Comparison of ENCODE assay signal across 8 mouse cellular contexts in genomic region chr1:132138576-132139415, GRCm38 (mm10). TPM values are rescaled to one million over a fixed set of nuclear protein-coding genes. Genes with fewer than 3 reads are reported as not detected.
DNase-seq lines count a peak whose midpoint lies in the region; ATAC-seq and TF ChIP-seq lines count a peak whose summit lies in the region.

No protein-coding gene starts in this region.

- peaks cover 43% of the 10 kb centered on the region for H3K4me1 ChIP-seq in kidney, embryonic 15.5 days
- H3K4me1 ChIP-seq in cortical plate, adult 2 months (ENCODE audit: control insufficient read depth, insufficient read depth, low read length): peaks cover 5% of the 10 kb centered on the region
- H3K4me1 ChIP-seq in intestine, postnatal 0 days (replicated peaks; ENCODE audit: control insufficient read depth, insufficient read depth, low read length): peaks cover 3% of the 10 kb centered on the region; the same call in 1 of the 2 replicates
- no peaks in the 10 kb centered on the region for H3K4me1 ChIP-seq in neural tube, embryonic 11.5 days (ENCODE audit: control insufficient read depth, insufficient read depth, low read length)

- DNase-seq in kidney, postnatal 14 days: no peak
- DNase-seq in neural tube, embryonic 11.5 days (ENCODE audit: low spot score): no peak
- no peak for DNase-seq in thymus, postnatal 0 days (ENCODE audit: low spot score)
- no peak for DNase-seq in testis, postnatal 14 days (ENCODE audit: low spot score)
- DNase-seq in urinary bladder, postnatal 4 days (ENCODE audit: low spot score in 2 of 2): no peak

- H3K9ac ChIP-seq in kidney, embryonic 15.5 days: peak overlapping the region; percentile 56
- peak overlapping the region; percentile 87 for H3K9ac ChIP-seq in intestine, postnatal 0 days (ENCODE audit: low read depth, low read length)
- peak overlapping the region; percentile 52 for H3K9ac ChIP-seq in neural tube, embryonic 11.5 days (ENCODE audit: low read length)

- 3% methylated on average over 35 of the region's 35 CpGs for WGBS in kidney, embryonic 15.5 days
- 4% methylated on average over 35 of the region's 35 CpGs for WGBS in intestine, postnatal 0 days
- 5% methylated on average over 35 of the region's 35 CpGs for WGBS in neural tube, embryonic 11.5 days

- H3K4me2 ChIP-seq in kidney, embryonic 15.5 days: peak overlapping the region; percentile 88
- peak overlapping the region; percentile 90 for H3K4me2 ChIP-seq in intestine, postnatal 0 days (replicated peaks; ENCODE audit: low read depth)
- peak overlapping the region; percentile 98 for H3K4me2 ChIP-seq in neural tube, embryonic 11.5 days (ENCODE audit: low read depth)

- TF ChIP-seq CTCF in cortical plate, adult 2 months (IDR thresholded peaks at IDR 0.05; ENCODE audit: extremely low read depth, insufficient read depth, low read length): no peak
- TF ChIP-seq CTCF in intestine, postnatal 0 days (IDR thresholded peaks at IDR 0.05; ENCODE audit: low read depth): no peak

- no peak for ATAC-seq in kidney, embryonic 15.5 days (replicated peaks; ENCODE audit: low FRiP score)
- ATAC-seq in intestine, postnatal 0 days: peak; percentile 48
- ATAC-seq in neural tube, embryonic 11.5 days (ENCODE audit: insufficient read depth, low FRiP score, low TSS enrichment): no peak

- peaks cover 16% of the 10 kb centered on the region; the same call in 1 of the 2 replicates for H3K27me3 ChIP-seq in kidney, embryonic 15.5 days
- no peaks in the 10 kb centered on the region for H3K27me3 ChIP-seq in intestine, postnatal 0 days (replicated peaks; ENCODE audit: control insufficient read depth, insufficient read depth, low read length)
- peaks cover 16% of the 10 kb centered on the region for H3K27me3 ChIP-seq in neural tube, embryonic 11.5 days (ENCODE audit: control insufficient read depth, insufficient read depth, low read length)

- no peak for TF ChIP-seq POLR2A in cortical plate, adult 2 months (IDR thresholded peaks at IDR 0.05; ENCODE audit: extremely low read depth, insufficient read depth, low read length)

- H3K27ac ChIP-seq in kidney, embryonic 15.5 days: 0 out of 2 replicates have a peak overlapping the region, but pooled peaks have one; percentile 61
- H3K27ac ChIP-seq in cortical plate, adult 2 months (ENCODE audit: insufficient read depth, low read length): no peak overlapping the region; the same call in 1 of the 2 replicates
- H3K27ac ChIP-seq in intestine, postnatal 0 days (ENCODE audit: low read depth, low read length): peak overlapping the region; percentile 96
- no peak overlapping the region for H3K27ac ChIP-seq in neural tube, embryonic 11.5 days (ENCODE audit: low read depth, low read length)

- no peaks in the 10 kb centered on the region for H3K36me3 ChIP-seq in kidney, embryonic 15.5 days
- H3K36me3 ChIP-seq in intestine, postnatal 0 days (ENCODE audit: control insufficient read depth, insufficient read depth): no peaks in the 10 kb centered on the region
- H3K36me3 ChIP-seq in neural tube, embryonic 11.5 days (ENCODE audit: control insufficient read depth, insufficient read depth, low read length): no peaks in the 10 kb centered on the region

- H3K4me3 ChIP-seq in kidney, embryonic 15.5 days (replicated peaks): peak overlapping the region; percentile 61
- peak overlapping the region; percentile 45 for H3K4me3 ChIP-seq in cortical plate, adult 2 months (ENCODE audit: insufficient read depth, low read length)
- peak overlapping the region; percentile 66 for H3K4me3 ChIP-seq in intestine, postnatal 0 days (ENCODE audit: low read depth, low read length)
- H3K4me3 ChIP-seq in neural tube, embryonic 11.5 days (ENCODE audit: low read depth, low read length): peak overlapping the region; percentile 53

- no peaks in the 10 kb centered on the region for H3K9me3 ChIP-seq in kidney, embryonic 15.5 days (replicated peaks)
- H3K9me3 ChIP-seq in intestine, postnatal 0 days (ENCODE audit: control insufficient read depth): no peaks in the 10 kb centered on the region
- no peaks in the 10 kb centered on the region for H3K9me3 ChIP-seq in neural tube, embryonic 11.5 days (ENCODE audit: control insufficient read depth, low read length)

RNA-seq across cellular contexts. Expression of gene Cdk18, which starts 0.7 kb away (rescaled TPM):
- 7.6 and 8.1 TPM in 2 replicates for polyA plus RNA-seq in kidney, embryonic 15.5 days (2015; fragmentation: Nextera tagmentation; extraction: Ambion mirVana)
- polyA plus RNA-seq in cortical plate, adult 2 months (2012; rRNA removed): 24.9 and 30.0 TPM in 2 replicates
- polyA plus RNA-seq in intestine, postnatal 0 days (2015; fragmentation: Nextera tagmentation; extraction: Ambion mirVana): 33.7 and 39.3 TPM in 2 replicates
- 1.9 TPM in 2 replicates for polyA plus RNA-seq in neural tube, embryonic 11.5 days (2014; fragmentation: Nextera tagmentation; extraction: Ambion mirVana)
- polyA plus RNA-seq in thymus, postnatal 0 days (2015; fragmentation: Nextera tagmentation; extraction: Ambion mirVana): 1.7 and 1.9 TPM in 2 replicates

RNA-seq across cellular contexts. Expression of gene Lemd1, which starts 52.4 kb away (rescaled TPM):
- polyA plus RNA-seq in kidney, embryonic 15.5 days (2015; fragmentation: Nextera tagmentation; extraction: Ambion mirVana): 0.31 and 0.51 TPM in 2 replicates
- 7.5 and 10.7 TPM in 2 replicates for polyA plus RNA-seq in cortical plate, adult 2 months (2012; rRNA removed)
- 0.08 TPM in 1 of 2 replicates, not detected in the other for polyA plus RNA-seq in intestine, postnatal 0 days (2015; fragmentation: Nextera tagmentation; extraction: Ambion mirVana)
- polyA plus RNA-seq in neural tube, embryonic 11.5 days (2014; fragmentation: Nextera tagmentation; extraction: Ambion mirVana): 5.6 and 6.8 TPM in 2 replicates
- 0.23 TPM in 1 of 2 replicates, not detected in the other for polyA plus RNA-seq in thymus, postnatal 0 days (2015; fragmentation: Nextera tagmentation; extraction: Ambion mirVana)

RNA-seq across cellular contexts. Expression of gene AC124108.1, which starts 52.5 kb away (rescaled TPM):
- 0.05 TPM in 2 replicates for polyA plus RNA-seq in kidney, embryonic 15.5 days (2015; fragmentation: Nextera tagmentation; extraction: Ambion mirVana)
- polyA plus RNA-seq in cortical plate, adult 2 months (2012; rRNA removed): 6.2 and 7.7 TPM in 2 replicates
- not detected in 2 replicates for polyA plus RNA-seq in intestine, postnatal 0 days (2015; fragmentation: Nextera tagmentation; extraction: Ambion mirVana)
- 2.2 and 2.6 TPM in 2 replicates for polyA plus RNA-seq in neural tube, embryonic 11.5 days (2014; fragmentation: Nextera tagmentation; extraction: Ambion mirVana)
- not detected in 2 replicates for polyA plus RNA-seq in thymus, postnatal 0 days (2015; fragmentation: Nextera tagmentation; extraction: Ambion mirVana)

Comparison
In these comparisons a context has a peak if more than half of its experiments do, and no peak if none do; other contexts are left out.
1. H3K27ac ChIP-seq: peak in kidney, embryonic 15.5 days (single experiment) and intestine, postnatal 0 days (single experiment); none in cortical plate, adult 2 months (single experiment) and neural tube, embryonic 11.5 days (single experiment).
2. Peak in every context shown above with its lines, with median percentiles within 50 percentile points of each other: H3K4me2 ChIP-seq, H3K4me3 ChIP-seq and H3K9ac ChIP-seq.